Mouse (Mus musculus): ENCODE results near the gene Gm5737. TPM values are rescaled to one million over a fixed set of nuclear protein-coding genes. Genes with fewer than 3 reads are reported as not detected.

Gene Gm5737
- polyA plus RNA-seq, 1 experiment from 2014 or later = not detected

DNA sequence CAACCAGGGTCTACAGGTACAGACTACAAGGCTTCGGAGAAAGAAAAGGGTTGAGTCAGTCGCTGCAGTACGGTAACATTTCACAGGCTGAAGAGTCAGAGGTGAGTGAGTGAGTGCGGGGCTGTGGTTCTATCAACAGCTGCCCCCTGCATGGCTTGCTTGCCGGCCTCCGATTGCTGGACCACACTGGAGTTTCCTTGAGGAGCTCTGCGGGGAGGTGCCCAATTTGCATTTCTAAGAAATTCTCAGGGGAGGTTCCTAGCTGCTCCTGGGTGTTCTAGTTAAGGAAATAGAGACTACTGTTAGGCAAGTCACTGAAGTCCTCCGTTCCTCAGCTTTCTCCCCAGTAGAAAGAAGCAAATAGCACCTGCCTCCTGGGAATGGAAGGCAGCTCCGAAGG, 32.5 kb downstream of the Gm5737 start:
- H3K4me2 ChIP-seq (replicated peaks) = peak overlapping the region; percentile 80
- peak overlapping the region; percentile 94 for H3K9ac ChIP-seq
- no peaks in the 10 kb centered on the region for H3K27me3 ChIP-seq (replicated peaks)
- WGBS = 44% methylated on average over 9 of the region's 9 CpGs
- H3K9me3 ChIP-seq = no peaks in the 10 kb centered on the region
- no peak overlapping the region for H3K27ac ChIP-seq
- no peaks in the 10 kb centered on the region for H3K36me3 ChIP-seq
- H3K4me3 ChIP-seq (replicated peaks) = peak overlapping the region; percentile 80
- ATAC-seq = no peak
- H3K4me1 ChIP-seq (replicated peaks) = peaks cover 16% of the 10 kb centered on the region; the same call in 1 of the 2 replicates

DNA sequence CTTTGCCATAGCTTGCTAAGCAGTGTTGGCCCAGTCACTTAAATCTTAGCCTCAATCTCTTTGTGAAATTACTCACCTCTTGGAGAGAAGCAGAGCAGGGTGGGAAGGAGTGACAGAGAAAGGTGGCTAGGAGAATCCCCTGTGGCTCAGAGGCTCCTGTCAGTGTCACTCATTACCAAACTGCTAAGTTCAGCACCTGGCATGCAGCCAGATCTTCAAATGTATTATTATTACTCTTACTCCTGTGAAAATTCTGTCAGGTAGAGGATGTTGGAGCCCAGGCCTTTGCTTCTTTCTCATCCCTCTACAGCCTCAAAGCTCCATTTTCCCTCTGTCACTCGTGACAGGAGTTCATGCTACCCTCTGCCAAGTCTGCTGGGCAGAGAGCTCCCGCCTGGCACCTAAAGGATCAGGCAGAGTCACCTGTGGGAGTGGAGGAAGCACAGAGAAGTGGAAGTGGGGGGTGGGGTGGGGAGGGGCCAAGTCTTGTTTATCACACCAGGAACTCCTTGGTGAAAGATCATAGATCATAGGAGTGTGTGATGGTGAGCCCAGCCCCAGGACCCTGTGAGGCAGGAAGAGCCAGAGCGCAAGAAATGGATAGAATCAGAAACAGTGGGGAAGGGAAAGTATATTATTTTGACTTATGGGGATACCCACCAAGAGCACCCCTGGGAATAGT, 36.8 kb downstream of the Gm5737 start:
- peak; percentile 71 for ATAC-seq
- WGBS = 72% methylated on average over 3 of the region's 3 CpGs
- no peak overlapping the region for H3K4me2 ChIP-seq (replicated peaks)

DNA sequence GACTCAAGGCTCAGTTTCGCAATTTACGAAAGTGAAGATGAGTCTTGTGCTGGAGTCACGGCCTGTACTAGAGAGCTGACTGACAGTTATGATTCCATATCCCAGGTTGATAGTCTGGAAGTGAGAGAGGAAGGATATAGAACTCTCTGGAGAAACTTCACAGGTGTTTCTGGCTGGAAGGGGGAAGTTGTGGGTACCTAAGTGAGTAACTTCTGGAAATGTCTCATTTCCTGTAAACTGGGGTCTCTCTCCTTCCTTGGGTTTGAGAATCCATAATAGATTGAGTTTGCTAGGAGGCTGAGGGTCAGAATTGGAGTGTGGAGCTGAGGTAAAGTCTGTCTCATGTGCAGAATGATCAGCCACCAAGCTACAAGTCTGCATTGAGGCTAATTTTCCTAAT, 38.0 kb downstream of the Gm5737 start:
- ATAC-seq = no peak
- Histone ChIP-seq H3K27me3 (replicated peaks) (no peaks in the 10 kb centered on the region), H3K4me2 (replicated peaks) (no peak overlapping the region), H3K9ac (no peak overlapping the region), H3K9me3 (no peaks in the 10 kb centered on the region), H3K4me1 (replicated peaks) (peaks cover 13% of the 10 kb centered on the region), H3K4me3 (replicated peaks) (no peak overlapping the region), H3K27ac (no peak overlapping the region), H3K36me3 (no peaks in the 10 kb centered on the region)
- WGBS = 84% methylated on average over 3 of the region's 3 CpGs

More for the DNA sequence above, 36.8 kb downstream of the Gm5737 start:
- Histone ChIP-seq H3K4me1 (replicated peaks) (peaks cover 24% of the 10 kb centered on the region), H3K4me3 (replicated peaks) (no peak overlapping the region), H3K27ac (no peak overlapping the region), H3K27me3 (replicated peaks) (no peaks in the 10 kb centered on the region), H3K36me3 (no peaks in the 10 kb centered on the region), H3K9me3 (no peaks in the 10 kb centered on the region), H3K9ac (no peak overlapping the region)

DNA sequence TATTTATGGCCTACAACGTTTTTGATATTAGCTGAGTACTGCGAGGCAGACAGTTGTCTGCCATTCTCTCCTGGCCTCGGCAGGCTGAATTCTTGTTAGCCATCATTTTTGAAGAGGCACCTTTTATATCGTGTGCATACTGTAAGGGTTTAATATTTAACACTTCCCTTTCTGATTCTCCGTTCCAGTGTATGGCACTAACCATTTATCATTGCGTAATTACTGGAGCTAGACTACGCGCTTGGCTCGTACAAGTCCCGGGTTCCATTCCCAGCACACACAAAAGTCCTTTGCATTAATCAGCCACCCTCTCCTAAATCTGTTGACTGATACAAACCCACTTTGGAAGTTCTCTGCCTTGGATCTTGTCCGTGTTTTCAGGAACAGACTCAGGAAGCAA, 47.7 kb downstream of the Gm5737 start:
- H3K4me2 ChIP-seq (replicated peaks) = no peak overlapping the region
- 0 out of 2 replicates have a peak, but pooled peaks cover 5% of the 10 kb centered on the region for H3K36me3 ChIP-seq
- H3K27me3 ChIP-seq (replicated peaks) = no peaks in the 10 kb centered on the region
- peaks cover 36% of the 10 kb centered on the region for H3K4me1 ChIP-seq (replicated peaks)
- ATAC-seq = no peak
- H3K4me3 ChIP-seq (replicated peaks) = no peak overlapping the region
- no peaks in the 10 kb centered on the region for H3K9me3 ChIP-seq
- no peak overlapping the region for H3K9ac ChIP-seq
- H3K27ac ChIP-seq = no peak overlapping the region
- WGBS = 69% methylated on average over 11 of the region's 11 CpGs

DNA sequence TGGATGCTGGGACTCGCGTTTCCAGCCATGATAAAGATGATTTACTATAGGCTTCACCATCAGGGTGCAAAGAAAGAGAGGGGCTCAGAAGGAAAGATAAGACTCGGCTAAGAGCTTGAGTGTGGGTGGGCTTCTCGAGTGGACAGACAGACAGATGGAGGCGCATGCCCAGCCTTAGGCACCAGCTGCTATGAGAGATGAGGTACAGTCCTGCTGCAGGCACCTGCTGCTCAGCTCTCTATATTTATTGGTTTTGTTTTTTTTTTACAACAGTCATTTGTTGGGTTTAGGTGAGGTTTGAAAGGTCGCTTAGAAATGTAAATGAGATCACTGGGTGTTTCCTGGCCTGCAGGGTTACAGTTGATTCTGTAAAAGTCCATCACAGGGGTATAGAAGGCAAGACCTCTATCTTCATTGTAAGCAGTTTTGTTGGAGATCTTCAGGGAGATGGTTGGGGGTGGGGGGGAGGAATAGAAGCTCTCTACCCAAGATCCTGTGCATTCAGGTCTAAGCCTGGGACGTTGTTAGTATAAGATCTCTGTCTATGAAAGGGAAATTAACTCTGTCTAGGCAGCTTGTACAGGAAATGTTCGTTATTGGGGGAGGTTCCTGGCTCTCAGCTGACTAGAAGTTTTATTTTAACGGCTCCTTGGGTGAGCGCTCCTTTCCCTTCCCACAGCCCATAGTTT, 48.8 kb downstream of the Gm5737 start:
- Histone ChIP-seq H3K4me2 (replicated peaks) (no peak overlapping the region), H3K9me3 (no peaks in the 10 kb centered on the region), H3K27me3 (replicated peaks) (no peaks in the 10 kb centered on the region), H3K4me1 (replicated peaks) (peaks cover 43% of the 10 kb centered on the region), H3K27ac (0 out of 2 replicates have a peak overlapping the region, but pooled peaks have one; percentile 19), H3K9ac (no peak overlapping the region), H3K36me3 (0 out of 2 replicates have a peak, but pooled peaks cover 5% of the 10 kb centered on the region), H3K4me3 (replicated peaks) (no peak overlapping the region)
- ATAC-seq = no peak
- 41% methylated on average over 10 of the region's 10 CpGs for WGBS

DNA sequence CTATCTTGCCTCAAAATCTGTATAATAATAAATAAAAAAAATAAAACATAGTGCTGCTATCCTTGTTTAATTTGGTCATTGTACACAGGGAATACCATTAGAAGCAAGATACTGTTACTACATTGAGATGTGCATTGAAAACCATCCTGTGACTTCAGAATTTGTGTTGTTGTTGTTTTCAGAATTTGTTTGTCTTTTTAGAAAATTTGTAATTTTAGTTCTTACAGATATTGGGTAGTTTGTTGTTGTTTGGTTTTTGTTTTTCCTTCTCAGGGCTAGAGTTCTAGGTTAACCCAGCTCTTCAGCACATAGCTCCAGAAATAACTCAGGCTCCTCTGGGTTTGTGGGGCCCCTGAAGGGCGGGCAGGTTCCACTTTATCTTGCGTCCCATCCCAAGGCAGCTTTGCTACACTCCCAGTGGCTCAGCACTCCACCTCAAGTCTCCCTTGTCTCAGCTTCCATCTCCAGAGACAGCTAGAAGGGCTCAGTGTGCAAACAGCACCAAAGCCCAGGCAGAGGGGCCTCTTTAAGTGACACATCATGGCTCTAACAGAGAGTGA, 49.4 kb downstream of the Gm5737 start:
- Histone ChIP-seq H3K4me2 (replicated peaks) (no peak overlapping the region), H3K27ac (no peak overlapping the region), H3K9ac (no peak overlapping the region), H3K4me1 (replicated peaks) (peaks cover 49% of the 10 kb centered on the region), H3K36me3 (0 out of 2 replicates have a peak, but pooled peaks cover 5% of the 10 kb centered on the region), H3K9me3 (no peaks in the 10 kb centered on the region), H3K4me3 (replicated peaks) (no peak overlapping the region), H3K27me3 (replicated peaks) (no peaks in the 10 kb centered on the region)
- 29% methylated on average over 2 of the region's 2 CpGs for WGBS
- peak; percentile 23; the same call in 1 of the 2 replicates for ATAC-seq

DNA sequence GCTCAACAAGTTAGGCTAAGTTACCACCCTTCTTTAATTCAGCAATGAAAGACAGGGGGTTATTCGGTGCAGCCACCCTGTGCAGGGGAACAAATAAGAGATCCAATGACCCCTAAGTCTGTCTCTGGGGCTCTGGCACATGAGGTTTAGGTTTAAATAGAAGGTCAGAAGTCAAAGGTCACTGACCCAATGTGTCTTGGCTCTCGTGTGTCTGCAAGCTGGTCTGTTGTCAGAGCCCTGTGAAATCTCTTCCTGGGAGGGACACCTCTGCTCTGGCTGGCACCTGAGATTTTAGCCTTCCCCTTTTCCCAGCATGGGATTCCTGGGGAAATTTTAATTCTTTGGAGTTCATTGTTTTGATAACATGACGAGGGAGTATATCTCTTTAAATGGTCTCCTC, 50.0 kb downstream of the Gm5737 start:
- 0 out of 2 replicates have a peak, but pooled peaks cover 5% of the 10 kb centered on the region for H3K36me3 ChIP-seq
- ATAC-seq = no peak
- H3K9ac ChIP-seq = no peak overlapping the region
- H3K27ac ChIP-seq = no peak overlapping the region
- peaks cover 54% of the 10 kb centered on the region for H3K4me1 ChIP-seq (replicated peaks)
- no peak overlapping the region for H3K4me3 ChIP-seq (replicated peaks)
- H3K4me2 ChIP-seq (replicated peaks) = no peak overlapping the region
- H3K27me3 ChIP-seq (replicated peaks) = no peaks in the 10 kb centered on the region
- H3K9me3 ChIP-seq = no peaks in the 10 kb centered on the region
- 44% methylated on average over 3 of the region's 3 CpGs for WGBS

DNA sequence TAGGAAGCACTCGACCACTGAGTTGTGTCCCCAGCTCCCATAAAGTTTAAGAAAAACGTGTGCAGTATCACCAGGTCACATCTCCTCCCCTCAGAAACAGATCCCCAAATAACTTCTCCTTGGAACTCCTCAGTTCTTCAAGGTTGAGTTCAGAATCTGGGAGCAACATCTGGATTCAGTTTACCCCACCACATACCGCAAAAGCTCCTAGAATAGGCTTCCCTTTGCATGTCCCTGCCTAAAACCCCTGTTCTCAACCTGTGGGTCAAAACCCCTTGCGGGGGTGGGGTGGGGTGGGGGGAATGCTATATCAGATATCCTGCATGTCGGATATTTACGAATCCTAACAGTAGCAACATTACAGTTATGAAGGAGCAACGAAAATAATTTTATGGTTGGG, 50.5 kb downstream of the Gm5737 start:
- no peak for ATAC-seq
- H3K27ac ChIP-seq = no peak overlapping the region
- 64% methylated on average over 7 of the region's 7 CpGs for WGBS
- H3K36me3 ChIP-seq = 0 out of 2 replicates have a peak, but pooled peaks cover 5% of the 10 kb centered on the region
- no peak overlapping the region for H3K4me2 ChIP-seq (replicated peaks)
- no peaks in the 10 kb centered on the region for H3K27me3 ChIP-seq (replicated peaks)
- no peak overlapping the region for H3K4me3 ChIP-seq (replicated peaks)
- H3K9ac ChIP-seq = no peak overlapping the region
- peaks cover 58% of the 10 kb centered on the region for H3K4me1 ChIP-seq (replicated peaks)
- no peaks in the 10 kb centered on the region for H3K9me3 ChIP-seq

DNA sequence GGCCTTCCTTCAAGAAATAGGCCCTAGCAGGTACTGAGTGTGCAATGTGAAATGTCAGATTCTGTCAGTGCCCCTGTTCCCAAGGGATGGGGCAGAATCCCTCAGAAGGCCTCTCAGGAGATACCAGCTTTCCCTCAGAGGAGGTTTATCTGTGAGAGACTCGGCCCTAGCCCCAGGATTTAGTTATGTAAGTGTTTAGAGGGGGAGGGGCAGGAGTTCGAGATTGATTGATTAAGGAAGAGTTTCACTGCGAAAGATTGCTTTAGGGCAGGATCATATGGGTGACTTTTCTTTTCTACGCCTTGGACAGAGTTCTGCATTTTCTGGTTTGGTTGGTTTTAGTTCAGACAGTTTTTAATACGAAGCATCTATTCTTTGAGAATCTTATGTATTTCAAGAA, 51.3 kb downstream of the Gm5737 start:
- no peak for ATAC-seq
- Histone ChIP-seq H3K4me3 (replicated peaks) (no peak overlapping the region), H3K27ac (peak overlapping the region; percentile 58; the same call in 1 of the 2 replicates), H3K36me3 (0 out of 2 replicates have a peak, but pooled peaks cover 2% of the 10 kb centered on the region), H3K27me3 (replicated peaks) (no peaks in the 10 kb centered on the region), H3K4me2 (replicated peaks) (no peak overlapping the region), H3K9me3 (no peaks in the 10 kb centered on the region), H3K9ac (no peak overlapping the region), H3K4me1 (replicated peaks) (peaks cover 65% of the 10 kb centered on the region)
- WGBS = 37% methylated on average over 5 of the region's 5 CpGs

DNA sequence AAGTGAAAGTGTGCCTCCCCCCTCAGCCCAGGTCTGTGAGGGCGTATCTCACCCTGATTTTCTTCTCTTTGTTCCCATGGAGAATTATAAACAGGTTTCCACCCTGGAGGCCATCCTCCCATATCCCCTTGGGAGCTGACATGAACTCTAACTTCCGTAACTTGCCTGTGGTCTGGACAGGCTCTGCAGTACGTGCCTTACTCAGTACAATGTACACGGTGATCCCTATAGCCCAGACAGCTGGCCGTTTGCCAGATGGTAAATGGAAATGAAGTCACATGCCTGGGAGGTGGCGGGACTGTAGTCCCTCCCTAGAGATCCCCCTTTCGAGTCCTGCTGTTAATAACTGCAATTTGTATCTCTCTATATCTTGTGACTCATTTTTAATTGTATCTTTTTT, 52.9 kb downstream of the Gm5737 start:
- H3K4me3 ChIP-seq (replicated peaks) = no peak overlapping the region
- 6% methylated on average over 7 of the region's 7 CpGs for WGBS
- ATAC-seq = peak; percentile 90
- no peak overlapping the region for H3K9ac ChIP-seq
- peaks cover 77% of the 10 kb centered on the region for H3K4me1 ChIP-seq (replicated peaks)
- no peaks in the 10 kb centered on the region for H3K9me3 ChIP-seq
- H3K27me3 ChIP-seq (replicated peaks) = no peaks in the 10 kb centered on the region
- peak overlapping the region; percentile 33 for H3K4me2 ChIP-seq (replicated peaks)
- H3K36me3 ChIP-seq = no peaks in the 10 kb centered on the region
- H3K27ac ChIP-seq = peak overlapping the region; percentile 87

DNA sequence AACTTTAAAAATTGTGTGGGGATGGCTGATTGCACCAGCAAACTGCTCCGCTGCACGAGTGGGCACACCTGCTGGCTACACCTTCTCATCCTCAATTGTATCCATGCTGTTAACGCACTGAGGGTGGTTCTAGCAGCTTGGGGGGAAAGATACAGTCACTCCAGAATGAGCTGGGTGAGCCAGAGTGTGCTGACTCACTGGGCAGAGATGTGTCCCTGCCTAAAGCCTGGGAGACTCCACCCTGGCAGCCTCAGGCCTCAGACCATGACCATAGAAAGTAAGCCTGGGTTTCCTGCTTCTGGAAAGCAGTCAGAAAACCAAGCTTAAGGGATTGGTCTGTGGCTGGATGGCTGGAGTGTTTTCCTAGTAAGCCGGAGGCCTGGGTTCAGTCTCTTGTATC, 53.7 kb downstream of the Gm5737 start:
- Histone ChIP-seq H3K36me3 (no peaks in the 10 kb centered on the region), H3K9me3 (no peaks in the 10 kb centered on the region), H3K4me1 (replicated peaks) (peaks cover 72% of the 10 kb centered on the region), H3K4me2 (replicated peaks) (no peak overlapping the region; the same call in 1 of the 2 replicates), H3K4me3 (replicated peaks) (no peak overlapping the region), H3K27ac (peak overlapping the region; percentile 87), H3K9ac (0 out of 2 replicates have a peak overlapping the region, but pooled peaks have one; percentile 15), H3K27me3 (replicated peaks) (no peaks in the 10 kb centered on the region)
- 62% methylated on average over 4 of the region's 4 CpGs for WGBS
- peak; percentile 32 for ATAC-seq

DNA sequence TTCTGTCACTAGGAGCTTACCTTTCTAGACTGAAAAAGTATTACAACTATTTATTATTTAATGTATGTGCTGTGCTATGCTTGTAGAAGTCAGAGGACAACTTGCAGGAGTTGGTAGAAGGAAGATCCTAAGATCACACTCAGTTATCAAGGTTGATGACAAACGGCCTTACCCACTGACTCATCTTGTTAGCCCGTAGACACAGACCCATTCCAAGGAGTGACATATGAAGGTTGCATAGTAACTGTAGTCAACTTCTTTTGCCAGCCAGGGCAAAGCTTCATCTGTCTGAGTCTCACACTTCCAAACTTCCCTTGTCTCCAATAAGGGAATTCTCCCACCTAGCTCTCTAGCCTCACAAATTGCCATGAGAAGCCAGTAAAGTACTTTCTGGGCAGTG, 54.5 kb downstream of the Gm5737 start:
- H3K4me1 ChIP-seq (replicated peaks) = peaks cover 68% of the 10 kb centered on the region
- H3K27me3 ChIP-seq (replicated peaks) = no peaks in the 10 kb centered on the region
- H3K36me3 ChIP-seq = no peaks in the 10 kb centered on the region
- peak overlapping the region; percentile 87 for H3K27ac ChIP-seq
- H3K4me3 ChIP-seq (replicated peaks) = no peak overlapping the region
- WGBS = 72% methylated on average over 2 of the region's 2 CpGs
- H3K4me2 ChIP-seq (replicated peaks) = no peak overlapping the region
- no peak overlapping the region for H3K9ac ChIP-seq
- no peaks in the 10 kb centered on the region for H3K9me3 ChIP-seq
- ATAC-seq = no peak

All from intestine, embryonic 15.5 days (tissue).